In the genomic region with DNA sequence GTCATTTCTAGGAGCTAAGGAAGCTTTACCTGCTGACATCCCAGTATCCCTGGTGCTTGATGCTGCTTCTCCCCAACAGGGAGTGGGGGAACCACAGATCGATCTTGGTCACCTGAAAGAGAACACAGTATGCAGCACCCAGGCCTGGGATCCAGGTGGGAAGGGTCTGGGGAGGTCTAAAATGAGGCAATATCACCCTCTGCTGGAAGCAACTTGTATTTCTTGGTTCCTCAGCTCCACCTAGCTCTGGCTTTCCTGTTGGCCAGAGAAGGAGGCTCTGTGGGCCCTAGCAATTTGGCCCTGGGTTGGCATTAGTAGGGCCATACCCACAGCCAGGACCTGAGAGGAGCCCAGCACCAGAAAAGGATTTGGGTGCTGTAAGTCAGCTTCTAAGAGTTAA, we compare ENCODE assay signal across 11 mouse cellular contexts. TPM values are rescaled to one million over a fixed set of nuclear protein-coding genes. Genes with fewer than 3 reads are reported as not detected.
DNase-seq lines count a peak whose midpoint lies in the region; ATAC-seq and TF ChIP-seq lines count a peak whose summit lies in the region.
"Had no signal": no experiment of that assay in that cellular context is flagged by ENCODE, and none has a peak within 500 bp of the region (broad histone marks: within the 10 kb centered on the region; RNA-seq: fewer than 3 reads in every experiment).

No protein-coding gene starts in this region.

- H3K36me3 ChIP-seq in MEL (ENCODE audit: control insufficient read depth in 1 of 2, insufficient read depth in 2 of 2, low read length in 2 of 2), result no peaks in the 10 kb centered on the region
- H3K36me3 ChIP-seq: limb, embryonic 13.5 days; neural tube, embryonic 13.5 days had no signal

- no peak overlapping the region for H3K9ac ChIP-seq in MEL (ENCODE audit: control insufficient read depth, low read depth, low read length, poor library complexity, severe bottlenecking)
- H3K9ac ChIP-seq: limb, embryonic 13.5 days; neural tube, embryonic 13.5 days had no signal

- H3K4me3 ChIP-seq in MEL (ENCODE audit: control insufficient read depth in 1 of 2, insufficient read depth in 1 of 2, low read depth in 2 of 2, low read length in 2 of 2), result no peak overlapping the region
- H3K4me3 ChIP-seq: limb, embryonic 13.5 days; neural tube, embryonic 13.5 days had no signal

- H3K9me3 ChIP-seq in MEL (replicated peaks; ENCODE audit: insufficient read depth, low read length), result no peaks in the 10 kb centered on the region
- H3K9me3 ChIP-seq: limb, embryonic 13.5 days; neural tube, embryonic 13.5 days had no signal

- TF ChIP-seq EP300 in MEL (IDR thresholded peaks at IDR 0.05; ENCODE audit: low read depth in 1 of 2, low read length in 2 of 2), result no peak

- peak in 2 of 3 experiments; percentile 17 to 24; a peak in 3 of 6 replicates for TF ChIP-seq CTCF in MEL (IDR thresholded peaks at IDR 0.05 in 2 of 3, conservative IDR thresholded peaks at IDR 0.05 in 1 of 3; ENCODE audit: control insufficient read depth in 1 of 3, insufficient read depth in 1 of 3, low read depth in 2 of 3, low read length in 3 of 3, poor library complexity in 1 of 3, severe bottlenecking in 1 of 3)

- peak; percentile 18 for TF ChIP-seq RAD21 in MEL (IDR thresholded peaks at IDR 0.05; ENCODE audit: low read depth, low read length)

- H3K27me3 ChIP-seq in MEL (ENCODE audit: control insufficient read depth in 1 of 2, insufficient read depth in 2 of 2, low read length in 2 of 2), result no peaks in the 10 kb centered on the region

- TF ChIP-seq POLR2A in MEL (IDR thresholded peaks at IDR 0.05; ENCODE audit: control insufficient read depth in 1 of 2, insufficient read depth in 1 of 2, low read depth in 1 of 2, low read length in 2 of 2, poor library complexity in 1 of 2), result no peak

- no peaks in the 10 kb centered on the region for H3K79me2 ChIP-seq in MEL (ENCODE audit: control insufficient read depth, insufficient read depth, low read length, poor library complexity)

- H3K27ac ChIP-seq in MEL (ENCODE audit: control insufficient read depth, low read depth, low read length), result no peak overlapping the region
- H3K27ac ChIP-seq: limb, embryonic 13.5 days; neural tube, embryonic 13.5 days had no signal

- peak; percentile 6 for DNase-seq in CD4-positive, CD25-positive, alpha-beta regulatory T cell, adult 2 months (ENCODE audit: low read depth, low spot score)
- DNase-seq in left cerebral cortex, adult 18-20 months (ENCODE audit: low spot score in 2 of 2), result peak; percentile 2 to 4
- no peak for DNase-seq in left cerebral cortex, adult 11 months (ENCODE audit: low spot score)
- peak; percentile 3 for DNase-seq in MEL (ENCODE audit: low read depth, low spot score)
- peak; percentile 29 for DNase-seq in induced T-regulatory cell, adult 2 months (ENCODE audit: low read depth)
- DNase-seq in gastrocnemius, postnatal 25 days, result no peak

- ATAC-seq in CD4-positive, CD25-positive, alpha-beta regulatory T cell, adult 4 months, result no peak
- no peak for ATAC-seq in erythroid progenitor cell, adult 5-6 weeks (replicated peaks; ENCODE audit: low FRiP score, poor library complexity, severe bottlenecking)

- H3K4me1 ChIP-seq in MEL (ENCODE audit: control insufficient read depth in 1 of 2, insufficient read depth in 2 of 2, low read length in 2 of 2), result no peaks in the 10 kb centered on the region
- H3K4me1 ChIP-seq: limb, embryonic 13.5 days; neural tube, embryonic 13.5 days had no signal

TF ChIP-seq in MEL, 35 proteins besides CTCF, POLR2A, EP300 and RAD21:
- TF ChIP-seq SMC3 (IDR thresholded peaks at IDR 0.05; ENCODE audit: low read depth, low read length) (0 out of 2 replicates have a peak, but pooled peaks have one; percentile 15), USF1 (IDR thresholded peaks at IDR 0.05; ENCODE audit: low read depth, low read length) (no peak)

RNA-seq across cellular contexts. Expression of a gene that starts 24.7 kb away (rescaled TPM):
- 1 to 10 TPM in 1 of 2 experiments, not detected in 1; 2.6 TPM for polyA plus RNA-seq in CD4-positive, CD25-positive, alpha-beta regulatory T cell, adult 4 months (2017; shearing (Covaris generic))
- not detected for total RNA-seq in left cerebral cortex, adult 18-20 months (2021)
- total RNA-seq in MEL (2012; rRNA removed), result not detected in 2 replicates
- not detected for polyA plus RNA-seq in MEL (2012; ENCODE audit: insufficient read depth in 1 of 2, insufficient read length in 2 of 2, low read depth in 1 of 2, low replicate concordance in 2 of 2, missing spikeins in 1 of 2)
- total RNA-seq in erythroid progenitor cell, adult 5-6 weeks (2015; ENCODE audit: low replicate concordance), result not detected in 2 replicates
- total RNA-seq in erythroid progenitor cell, adult 5-6 weeks (2017; ENCODE audit: low replicate concordance), result not detected in 2 replicates
- not detected for total RNA-seq in gastrocnemius, postnatal 25 days (2021)
- polyA plus RNA-seq: heart, embryonic 14.5 days; neural tube, embryonic 13.5 days had no signal

RNA-seq across cellular contexts. Expression of a gene that starts 24.9 kb away (rescaled TPM):
- polyA plus RNA-seq in CD4-positive, CD25-positive, alpha-beta regulatory T cell, adult 4 months (2017; shearing (Covaris generic)), result 1 to 10 TPM in 1 of 2 experiments, not detected in 1; 1.4 TPM
- under 1 TPM; 0.23 to 0.56 TPM for total RNA-seq in left cerebral cortex, adult 18-20 months (2021)
- not detected in 2 replicates for total RNA-seq in MEL (2012; rRNA removed)
- not detected for polyA plus RNA-seq in MEL (2012; ENCODE audit: insufficient read depth in 1 of 2, insufficient read length in 2 of 2, low read depth in 1 of 2, low replicate concordance in 2 of 2, missing spikeins in 1 of 2)
- total RNA-seq in erythroid progenitor cell, adult 5-6 weeks (2015; ENCODE audit: low replicate concordance), result not detected in 2 replicates
- total RNA-seq in erythroid progenitor cell, adult 5-6 weeks (2017; ENCODE audit: low replicate concordance), result not detected in 2 replicates
- not detected for total RNA-seq in gastrocnemius, postnatal 25 days (2021)
- polyA plus RNA-seq: heart, embryonic 14.5 days; neural tube, embryonic 13.5 days had no signal

RNA-seq across cellular contexts. Expression of a gene that starts 30.0 kb away (rescaled TPM):
- 1 to 10 TPM; 1.4 to 2.2 TPM for polyA plus RNA-seq in CD4-positive, CD25-positive, alpha-beta regulatory T cell, adult 4 months (2017; shearing (Covaris generic))
- 10 to 100 TPM; 35.5 to 38.4 TPM for total RNA-seq in left cerebral cortex, adult 18-20 months (2021)
- total RNA-seq in MEL (2012; rRNA removed), result 0.03 and 0.23 TPM in 2 replicates
- under 1 TPM in 1 of 2 experiments, not detected in 1; 0.01 TPM for polyA plus RNA-seq in MEL (2012; ENCODE audit: insufficient read depth in 1 of 2, insufficient read length in 2 of 2, low read depth in 1 of 2, low replicate concordance in 2 of 2, missing spikeins in 1 of 2)
- total RNA-seq in erythroid progenitor cell, adult 5-6 weeks (2015; ENCODE audit: low replicate concordance), result 6.7 and 23.1 TPM in 2 replicates
- 2.6 and 2.9 TPM in 2 replicates for total RNA-seq in erythroid progenitor cell, adult 5-6 weeks (2017; ENCODE audit: low replicate concordance)
- 1 to 10 TPM; 2.0 to 3.6 TPM for total RNA-seq in gastrocnemius, postnatal 25 days (2021)

Comparison
In these comparisons a context has a peak if more than half of its experiments do, and no peak if none do; other contexts are left out.
1. DNase-seq: peak in CD4-positive, CD25-positive, alpha-beta regulatory T cell, adult 2 months (single experiment), left cerebral cortex, adult 18-20 months (2 of 2), MEL (single experiment) and induced T-regulatory cell, adult 2 months (single experiment); none in left cerebral cortex, adult 11 months (single experiment) and gastrocnemius, postnatal 25 days (single experiment).